Mouse (Mus musculus) left cerebral cortex, postnatal 14 days (tissue): ENCODE measurements at regions not wholly inside any gene's neighbourhood (a gene's known extent, or its start where the extent isn't known, plus 50 kb on each side); places are given as distances from the start of the nearest gene placed in this dataset.
A peak's percentile ranks its signal among the peaks of the same experiment; 100 is the strongest.

Experiments used
- DNase-seq, 2 experiments: peaks; one replicate each; pipeline ENCODE4 v3.0.0; 2021 to 2022; ENCODE audit warnings: low spot score in 2 of 2, mixed read lengths in 1 of 2
- intact Hi-C: fragments of 180-260 bp; cut with DNase I; formaldehyde crosslinking; loops from one replicate; pipeline ENCODE4 v1.15.1; 2025

DNA sequence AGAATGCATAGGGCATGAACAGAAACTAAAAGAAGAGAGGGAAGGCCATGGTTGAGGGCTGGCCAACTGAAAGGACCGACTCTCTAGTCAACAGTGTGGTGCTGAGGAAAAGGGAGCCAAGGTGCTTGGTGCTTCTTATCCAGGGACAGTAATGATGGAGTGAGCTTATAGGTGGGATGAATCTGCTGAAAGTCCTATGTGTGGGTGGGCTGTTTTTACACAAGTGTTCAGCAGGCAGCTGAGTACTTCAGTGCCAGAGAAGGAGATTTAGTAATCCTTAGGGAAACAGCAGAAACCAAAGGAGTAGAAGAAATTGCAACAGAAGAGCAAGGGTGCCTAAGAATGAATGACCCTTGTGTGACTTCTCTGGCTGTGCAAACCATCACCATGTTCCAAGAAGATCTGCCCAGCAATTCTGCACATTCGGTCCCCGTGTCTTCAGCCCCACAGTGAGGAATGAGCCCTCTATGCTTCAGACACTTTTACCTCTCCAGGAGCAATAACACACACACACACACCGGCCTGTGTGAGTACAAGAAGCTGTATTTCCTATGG is 82.1 kb upstream of the Pkn2 start:
- DNase-seq, result no peak
- intact Hi-C loops, result no loop called here

DNA sequence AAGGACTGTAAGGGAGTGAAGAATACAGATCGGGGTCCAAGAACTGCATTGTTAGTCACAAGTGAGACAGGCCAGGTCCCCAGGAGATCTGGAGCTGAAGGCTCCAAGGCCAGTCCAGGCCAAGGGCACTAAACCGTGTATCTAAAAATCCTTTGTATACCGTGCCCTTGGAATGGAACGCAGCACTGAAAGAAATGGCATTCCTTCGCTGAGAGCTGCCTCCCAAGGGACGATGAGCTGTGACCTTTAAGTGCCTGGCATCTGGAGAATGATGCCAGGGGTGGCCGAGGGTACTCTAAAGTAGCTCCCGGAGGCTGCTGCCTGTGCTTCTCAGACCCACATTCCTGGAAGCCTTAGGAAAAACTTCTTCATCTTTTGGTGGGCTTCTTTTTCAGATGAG is 76.0 kb upstream of the Pkn2 start:
- intact Hi-C loops, result no loop called here
- no peak for DNase-seq

DNA sequence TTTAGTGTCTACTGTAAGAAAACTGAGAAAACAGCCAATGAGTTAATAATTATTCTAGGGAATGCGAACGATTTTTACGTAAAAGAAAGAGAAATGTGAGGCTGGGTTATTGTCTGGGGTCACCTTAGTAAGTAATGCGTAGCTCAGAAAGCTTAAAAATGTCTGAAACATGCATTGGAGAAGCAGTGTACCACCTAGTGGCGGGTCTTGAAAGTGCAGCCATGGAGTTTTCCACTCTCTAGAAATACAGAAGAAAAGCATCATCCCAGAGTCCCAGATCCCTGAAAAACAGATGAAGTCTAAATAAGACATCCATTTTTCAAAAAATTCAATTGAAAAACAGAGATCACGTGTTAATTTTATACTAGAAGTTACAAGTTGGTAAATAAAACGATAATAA is 67.0 kb upstream of the Pkn2 start:
- intact Hi-C loops, result no loop called here
- DNase-seq, result peak; percentile 71 to 77

DNA sequence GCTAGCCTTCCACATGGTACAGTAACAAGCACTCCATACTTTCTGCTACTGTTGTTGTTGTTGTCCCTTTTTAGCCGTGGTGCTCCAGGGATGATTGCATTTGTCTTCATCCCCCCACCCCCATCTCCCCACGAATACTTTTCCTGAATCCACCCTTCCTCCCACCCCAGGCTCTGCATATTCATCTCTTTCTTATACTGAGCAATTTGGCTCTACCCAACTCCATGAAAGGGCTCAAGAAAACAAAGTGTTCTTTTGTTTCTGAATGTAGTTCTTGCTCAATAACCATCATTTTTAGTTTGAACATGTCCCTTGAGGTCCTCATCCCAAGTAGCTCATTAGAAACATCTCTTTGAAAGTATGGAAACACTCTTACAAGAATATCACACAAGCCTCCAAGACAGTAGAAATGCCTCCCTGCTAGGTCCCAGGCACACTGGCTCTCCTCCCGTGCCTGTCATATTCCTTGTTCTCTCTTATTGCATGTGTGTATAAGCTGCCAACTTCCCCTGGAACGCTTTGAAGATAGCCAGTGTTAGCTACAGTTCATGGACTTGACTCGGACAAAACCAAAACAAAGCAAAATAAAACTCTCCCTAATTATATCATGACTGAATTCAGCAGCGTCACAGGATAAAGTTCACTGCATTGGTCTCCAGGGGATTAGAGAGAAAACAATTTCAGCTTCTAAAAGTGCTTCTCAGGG is 59.7 kb upstream of the Pkn2 start:
- intact Hi-C loops, result no loop called here

DNA sequence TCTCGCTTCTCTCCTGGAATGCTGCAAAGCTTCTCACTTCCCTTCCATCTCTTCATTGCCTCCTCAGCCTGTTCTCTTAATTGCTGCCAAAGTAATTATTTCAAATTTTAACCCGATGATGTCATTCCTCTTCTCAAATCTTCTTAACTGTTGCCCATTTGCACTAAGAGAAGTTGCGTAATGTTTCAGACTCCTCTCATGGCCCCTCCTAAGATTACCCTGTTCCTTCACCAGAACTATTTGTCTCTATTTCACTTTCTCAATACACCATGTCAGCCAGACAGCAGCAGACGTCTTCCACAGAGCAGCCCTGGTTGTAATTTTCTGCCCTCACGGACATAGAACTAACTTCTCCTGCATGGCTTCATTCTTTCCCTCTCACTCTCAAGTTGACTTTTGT is 59.1 kb upstream of the Pkn2 start:
- no peak for DNase-seq
- intact Hi-C loops, result no loop called here

More for the DNA sequence above, 59.7 kb upstream of the Pkn2 start:
- no peak for DNase-seq

DNA sequence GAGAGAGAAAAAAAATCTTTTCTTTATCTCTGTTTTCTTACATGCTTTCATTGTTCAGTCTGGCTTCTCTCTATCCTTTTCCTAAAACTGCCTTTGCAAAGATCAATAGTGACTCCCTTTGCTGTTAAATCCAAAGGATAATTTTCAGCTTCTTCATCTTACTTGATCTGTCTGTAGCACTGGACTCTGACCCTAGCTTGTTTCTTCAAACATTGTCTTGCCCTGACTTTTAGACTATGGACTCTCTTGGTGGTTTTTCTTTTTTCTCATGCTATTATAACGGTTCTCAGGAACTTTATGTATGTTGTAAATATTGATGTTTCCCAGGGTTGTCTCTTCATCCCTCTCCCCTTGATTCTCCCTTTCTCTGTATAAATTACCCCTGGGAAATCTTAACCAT is 58.0 kb upstream of the Pkn2 start:
- intact Hi-C loops, result no loop called here
- no peak for DNase-seq

DNA sequence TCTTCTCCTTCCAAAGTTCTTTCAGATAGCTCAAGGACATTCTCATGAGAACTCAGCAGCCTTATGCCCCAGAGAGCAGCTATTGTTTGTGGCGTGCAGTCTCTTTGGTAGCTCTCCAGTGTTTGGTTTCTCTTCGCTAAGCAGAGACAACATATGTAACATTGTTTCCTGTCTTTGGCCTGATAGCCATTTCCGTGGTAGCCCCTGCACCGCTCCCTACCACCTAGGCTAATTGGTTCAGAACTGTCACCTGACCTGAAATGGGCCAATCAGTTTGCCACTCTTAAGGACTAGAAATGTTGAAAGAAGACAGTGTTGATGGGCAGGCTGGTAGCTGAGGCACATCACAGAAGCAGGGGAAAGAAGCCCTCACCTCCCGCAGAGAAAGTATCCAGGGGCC is 54.1 kb upstream of the Pkn2 start:
- intact Hi-C loops, result no loop called here
- no peak for DNase-seq

DNA sequence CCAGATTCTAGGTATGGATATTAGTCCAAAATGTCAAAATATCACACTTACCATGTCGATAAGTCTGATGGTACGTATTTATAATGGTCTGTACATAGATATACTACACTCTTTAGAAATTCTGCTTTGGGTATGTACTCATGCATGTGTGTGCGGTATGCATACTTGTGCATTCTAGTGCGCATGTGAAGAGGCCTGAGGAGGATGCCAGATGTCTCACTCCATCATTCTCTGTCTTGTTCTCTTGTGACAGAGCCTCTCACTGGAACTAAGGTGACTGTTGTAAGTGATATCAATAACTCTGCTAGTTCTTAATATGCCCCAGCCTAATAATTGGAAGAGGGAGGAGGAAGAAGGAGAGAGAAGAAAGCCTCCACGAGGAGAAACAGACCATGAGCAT is 52.5 kb upstream of the Pkn2 start:
- intact Hi-C loops, result no loop called here
- DNase-seq, result no peak

DNA sequence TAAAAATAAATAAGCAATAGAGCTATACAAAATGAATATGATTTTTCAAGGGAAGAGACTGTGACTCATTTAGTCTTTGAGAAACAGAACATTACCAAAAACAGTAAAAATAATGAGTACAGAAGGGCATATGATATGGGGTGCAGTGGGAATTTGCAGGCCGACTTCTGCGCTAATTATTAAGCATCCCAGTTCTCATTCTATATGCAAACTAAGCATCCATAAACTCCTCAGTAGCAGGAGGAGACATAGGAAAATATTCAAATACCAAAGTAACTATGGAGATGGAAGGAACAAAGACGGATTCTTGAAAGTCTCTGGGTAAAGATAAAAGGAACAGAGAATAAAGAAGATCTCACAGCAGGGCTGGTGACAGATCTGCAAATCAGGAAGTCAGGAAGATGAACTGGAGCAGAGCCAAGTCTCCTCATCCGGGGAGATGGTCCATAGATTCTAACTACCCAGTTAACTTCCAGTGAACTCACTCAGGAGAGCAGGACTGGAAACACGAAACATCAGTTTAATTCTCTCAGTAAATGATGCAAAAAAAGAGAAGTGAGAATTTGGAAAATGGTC is 52.0 kb upstream of the Pkn2 start:
- no peak for DNase-seq
- intact Hi-C loops, result no loop called here
